Mouse (Mus musculus) thymus, adult 18-20 months (tissue): Measurements from ENCODE around the gene Tekt3.

Source experiments
- DNase-seq, 2 experiments: peaks; one replicate each; pipeline ENCODE4 v3.0.0; 2022; ENCODE audit warnings: mixed read lengths in 2 of 2

Tekt3 gene

DNA sequence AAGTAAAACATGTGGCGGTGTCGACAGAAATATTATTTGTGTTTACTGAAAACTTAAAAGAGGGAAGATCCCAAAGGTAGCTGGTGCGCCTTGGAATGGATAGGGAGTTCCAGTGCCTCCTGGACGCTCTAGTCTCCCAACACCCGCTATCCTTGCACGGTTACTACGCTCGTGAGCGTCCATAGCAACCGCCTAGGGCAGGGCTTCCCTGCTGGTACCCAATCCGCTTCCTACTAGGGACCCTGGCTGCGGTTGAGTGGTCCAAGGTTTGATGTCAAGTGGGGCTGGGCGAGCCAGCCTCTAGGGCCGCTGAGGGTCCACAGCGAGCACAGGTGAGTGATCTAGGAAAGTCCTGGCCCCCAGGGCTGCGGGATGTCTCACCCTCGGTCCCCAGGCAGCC, at the start of gene Tekt3:
Tekt3 (plus strand) TSS at position 209 of the 400 bp plus-strand sequence.
- DNase-seq: no peak

DNA sequence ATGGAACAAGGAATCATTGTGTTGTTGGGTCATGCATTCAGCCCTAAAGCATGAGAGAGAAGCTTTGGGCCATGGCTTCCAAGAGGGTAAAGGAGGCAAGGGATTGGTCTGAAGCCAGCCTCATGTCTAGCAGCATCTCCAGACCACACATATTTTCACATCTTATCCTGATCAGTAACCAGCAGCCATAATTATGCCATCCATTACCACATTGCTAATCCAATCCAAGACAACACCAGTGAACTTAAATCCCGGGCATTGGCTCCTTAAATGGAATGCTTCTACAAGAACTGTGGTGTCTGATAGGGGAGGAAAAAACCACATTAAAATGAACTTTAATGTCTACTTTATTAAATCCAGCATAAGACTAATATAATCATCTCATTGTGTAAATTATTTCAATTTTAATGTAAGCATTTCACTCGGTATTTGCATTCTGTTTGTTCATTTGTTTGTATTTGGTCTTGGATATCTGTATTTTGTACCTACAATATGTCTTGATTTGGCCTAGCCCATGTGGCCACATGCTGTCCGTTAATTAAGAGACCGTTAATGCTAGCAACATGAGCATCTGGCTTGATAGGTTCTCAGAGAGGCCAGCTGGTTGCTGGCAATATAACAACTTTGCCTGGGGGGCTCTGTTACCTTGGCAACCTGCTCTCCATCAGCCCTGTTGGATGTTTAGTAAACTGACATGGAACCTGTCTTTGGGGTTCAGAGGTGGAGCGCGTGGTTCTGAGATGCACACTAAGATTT, 43.9 kb upstream of the Tekt3 start:
- no peak for DNase-seq

DNA sequence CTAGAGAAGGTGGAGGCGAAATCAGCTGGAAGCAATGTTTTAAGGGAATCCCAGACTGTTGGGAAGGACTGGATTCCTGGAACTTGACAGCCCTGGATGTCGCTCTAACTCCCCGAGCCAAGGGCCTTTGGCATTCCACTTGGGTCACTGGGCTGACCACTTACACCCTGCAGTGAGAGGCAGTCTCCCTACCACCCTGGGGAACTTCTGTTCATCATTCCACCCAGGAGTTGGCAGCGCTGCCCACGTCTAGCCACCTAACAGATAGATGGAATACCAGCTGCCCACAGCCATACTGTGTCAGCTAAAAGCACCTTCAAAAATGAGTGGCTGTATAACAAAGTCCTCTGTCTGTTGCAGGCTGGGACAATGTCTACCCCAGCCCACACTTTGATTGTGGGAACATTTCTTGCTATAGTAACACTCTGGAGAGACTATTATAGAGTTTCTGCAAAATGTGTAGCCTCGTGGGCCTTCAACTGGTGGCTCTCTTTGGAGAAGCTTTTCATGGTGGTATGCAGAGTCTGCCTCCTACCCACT, 43.3 kb upstream of the Tekt3 start:
- DNase-seq: no peak

DNA sequence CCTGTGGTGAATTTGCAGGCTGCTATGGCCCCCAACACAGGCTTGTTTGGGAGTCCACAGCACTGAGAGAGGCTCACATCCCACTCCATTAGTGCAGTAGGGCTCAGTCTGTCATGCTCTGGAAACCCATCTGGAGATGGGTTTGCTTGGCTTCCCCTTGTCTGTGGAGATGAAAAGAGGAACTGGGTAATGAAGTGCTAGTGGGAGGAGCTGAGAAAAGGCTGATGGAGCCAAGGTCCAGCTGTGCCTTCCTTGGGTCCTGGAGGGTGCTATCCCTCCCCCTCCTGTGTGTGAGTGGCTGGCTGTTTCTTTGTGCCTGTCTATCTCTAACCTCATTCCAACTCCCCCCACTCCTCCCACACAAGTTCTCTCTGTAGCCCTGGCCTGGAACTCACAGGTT, 40.8 kb upstream of the Tekt3 start:
- DNase-seq: no peak

DNA sequence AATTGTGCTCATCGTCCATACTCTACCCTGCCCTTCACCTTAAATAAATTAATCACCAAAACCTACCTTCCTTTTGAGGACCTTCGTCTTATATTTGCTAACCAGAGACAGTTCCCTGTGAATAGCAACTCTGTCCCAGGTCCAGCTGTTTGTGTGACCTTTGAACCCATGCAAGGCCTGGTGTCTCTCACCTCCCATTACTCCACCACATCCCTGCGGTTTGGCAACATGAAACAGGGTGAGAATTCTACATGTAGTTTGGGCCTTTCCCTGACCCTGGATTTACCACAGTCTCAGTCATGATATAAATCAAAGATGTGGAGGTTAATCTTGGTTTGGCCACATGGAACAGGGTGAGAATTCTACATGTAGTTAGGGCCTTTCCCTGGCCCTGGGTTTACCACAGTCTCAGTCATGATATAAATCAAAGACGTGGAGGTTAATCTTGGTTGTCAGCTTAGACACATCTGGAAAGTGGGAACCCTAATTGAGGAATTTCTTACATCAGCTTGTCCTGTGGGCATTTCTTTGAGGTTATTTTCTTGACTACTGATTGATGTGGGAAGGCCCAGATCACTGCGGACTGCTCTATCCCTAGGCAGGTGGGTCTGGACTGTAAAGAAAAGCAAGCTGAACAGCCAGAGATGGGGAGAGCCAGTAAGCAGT, 40.2 kb upstream of the Tekt3 start:
- no peak for DNase-seq

DNA sequence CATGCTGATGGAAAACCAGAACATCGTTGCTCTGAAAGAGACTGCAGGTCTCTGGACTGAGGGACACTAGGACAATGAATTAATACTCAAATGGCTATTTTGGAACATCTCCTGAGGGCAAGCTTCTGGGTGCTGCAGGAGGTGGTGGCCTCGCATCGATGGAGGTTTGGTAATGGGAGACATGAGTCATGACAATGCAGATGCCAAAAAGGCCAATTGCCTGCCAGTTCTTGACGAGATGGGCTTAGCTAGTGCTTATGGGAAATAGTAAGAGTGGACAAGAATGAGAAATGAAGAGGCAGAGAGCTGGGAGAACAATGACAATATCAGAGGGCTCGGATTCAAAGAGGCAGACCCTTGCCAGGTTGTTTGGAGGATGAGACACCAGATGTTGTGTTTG, 38.0 kb upstream of the Tekt3 start:
- DNase-seq: no peak

DNA sequence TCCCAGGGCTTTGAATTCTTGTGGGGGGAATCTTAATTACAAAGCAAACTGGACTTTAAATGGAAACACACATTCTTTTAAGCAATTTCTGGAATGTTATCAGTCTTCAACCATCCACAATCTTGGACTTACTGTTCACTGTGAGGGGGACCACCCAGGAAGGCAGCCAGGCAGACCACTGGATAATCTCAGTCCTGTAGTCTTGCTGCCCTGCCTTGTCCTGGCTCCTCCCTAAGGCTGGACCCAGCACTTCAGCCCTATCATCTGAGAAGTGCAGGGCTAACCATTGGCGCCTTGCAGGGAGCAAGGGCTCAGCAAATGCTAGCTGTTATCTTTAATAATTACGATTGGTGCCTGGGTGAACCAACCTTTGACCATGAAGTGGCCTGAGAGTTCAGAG, 37.3 kb upstream of the Tekt3 start:
- DNase-seq: no peak

DNA sequence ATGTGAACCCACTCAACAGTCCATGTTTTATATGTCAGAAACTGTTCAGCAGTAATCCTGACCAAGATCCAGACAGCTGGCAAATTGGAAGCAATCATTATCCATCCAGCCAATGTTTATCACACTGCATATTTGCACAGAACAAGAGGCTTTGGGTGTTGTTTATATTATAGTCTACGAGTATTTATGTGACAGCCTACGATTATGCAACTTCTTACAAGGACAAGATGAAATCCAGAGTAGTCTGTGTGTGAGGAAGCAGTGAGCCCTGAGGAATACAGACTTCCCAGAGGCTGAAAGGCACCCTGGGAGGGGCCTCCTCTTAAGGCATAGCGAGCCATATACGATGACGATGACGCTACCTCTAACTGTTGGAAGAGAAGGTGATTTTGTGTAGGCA, 36.0 kb upstream of the Tekt3 start:
- no peak for DNase-seq

DNA sequence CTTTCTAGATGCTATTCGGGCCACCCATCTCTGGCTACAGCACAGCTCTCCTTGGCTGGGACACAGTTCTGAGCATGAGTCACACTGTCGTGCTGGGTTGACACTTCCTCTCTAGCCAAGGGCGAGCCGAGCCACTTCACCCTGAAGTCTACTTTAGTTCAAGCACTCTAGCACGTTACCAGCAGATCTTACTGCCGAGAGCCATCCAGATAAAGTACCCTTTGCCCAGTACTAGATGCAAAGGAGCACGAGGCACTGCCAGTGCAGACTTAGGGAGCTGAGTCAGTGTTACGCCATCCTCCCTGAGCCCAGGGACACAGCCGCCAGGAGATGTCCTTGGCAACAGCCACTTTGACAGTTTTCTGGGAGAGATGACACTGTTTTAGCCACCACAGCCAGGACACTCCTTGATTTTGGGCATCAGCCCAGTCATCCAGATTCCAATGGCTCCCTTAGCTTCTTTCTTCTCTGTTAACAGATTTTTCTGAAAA, 34.8 kb upstream of the Tekt3 start:
- no peak for DNase-seq

DNA sequence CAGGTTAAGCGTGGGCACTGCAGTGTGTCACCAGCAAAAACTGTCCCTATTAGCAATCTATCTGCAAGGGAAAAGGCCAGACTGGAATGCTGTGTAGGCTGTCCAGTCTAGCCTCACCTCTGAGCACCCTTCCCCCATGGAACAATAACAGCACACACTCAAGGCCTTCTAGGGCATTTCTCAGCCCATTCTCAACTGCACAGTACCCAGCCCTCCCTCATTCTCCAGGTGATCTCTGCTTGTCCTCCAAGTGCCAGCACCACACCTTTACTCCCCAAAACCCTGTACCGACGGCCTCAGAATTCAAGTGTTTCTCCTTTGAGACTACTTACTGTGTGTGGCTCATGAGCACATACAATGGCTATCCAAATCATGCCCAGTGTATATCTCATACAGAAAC, 33.3 kb upstream of the Tekt3 start:
- no peak for DNase-seq

DNA sequence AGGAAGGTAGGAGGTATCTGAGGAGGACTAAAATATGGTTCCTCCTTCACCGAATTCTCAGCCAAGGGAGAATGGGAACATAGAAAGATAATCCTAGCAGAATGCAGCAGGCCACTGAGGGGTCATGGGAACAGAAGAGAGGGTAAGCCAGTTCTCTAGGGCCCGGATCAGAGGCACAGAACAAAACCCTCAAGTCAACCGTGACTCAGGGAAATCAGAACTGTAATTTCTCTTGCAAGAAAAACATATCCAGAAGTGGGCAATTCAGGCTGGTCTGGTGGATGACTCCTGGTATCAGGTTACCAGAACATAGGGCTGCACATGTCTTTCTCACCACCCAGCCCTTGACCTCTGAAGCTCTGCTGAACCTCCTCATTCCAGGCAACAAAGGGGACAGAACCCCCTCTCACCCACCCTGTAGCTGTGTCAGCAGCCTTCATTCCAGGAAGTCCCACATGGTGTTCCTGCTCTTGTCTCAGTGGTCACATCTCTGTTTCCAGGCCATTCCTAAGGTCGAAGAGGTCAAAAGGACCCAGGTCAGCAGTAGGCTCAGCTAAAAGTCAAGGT, 32.2 kb upstream of the Tekt3 start:
- DNase-seq: no peak

DNA sequence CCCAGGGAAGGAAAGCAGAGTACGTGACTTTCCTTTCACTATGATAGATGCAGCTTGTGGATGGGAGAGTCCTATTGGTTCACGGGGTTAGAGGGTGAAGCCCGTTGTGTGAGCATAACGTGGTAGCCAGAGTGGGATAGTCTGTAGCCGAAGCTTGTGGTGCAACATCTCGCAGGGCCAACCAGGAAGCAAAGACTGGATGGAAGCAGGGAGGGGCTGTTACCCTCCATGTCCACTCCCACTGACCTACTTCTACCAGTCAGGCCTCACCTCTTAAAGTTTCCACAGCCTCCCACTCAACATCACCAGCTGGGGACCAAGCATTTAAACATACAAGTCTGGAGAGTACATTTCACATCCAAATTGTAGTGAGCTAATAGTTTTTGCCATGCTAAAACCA, 31.7 kb upstream of the Tekt3 start:
- no peak for DNase-seq

DNA sequence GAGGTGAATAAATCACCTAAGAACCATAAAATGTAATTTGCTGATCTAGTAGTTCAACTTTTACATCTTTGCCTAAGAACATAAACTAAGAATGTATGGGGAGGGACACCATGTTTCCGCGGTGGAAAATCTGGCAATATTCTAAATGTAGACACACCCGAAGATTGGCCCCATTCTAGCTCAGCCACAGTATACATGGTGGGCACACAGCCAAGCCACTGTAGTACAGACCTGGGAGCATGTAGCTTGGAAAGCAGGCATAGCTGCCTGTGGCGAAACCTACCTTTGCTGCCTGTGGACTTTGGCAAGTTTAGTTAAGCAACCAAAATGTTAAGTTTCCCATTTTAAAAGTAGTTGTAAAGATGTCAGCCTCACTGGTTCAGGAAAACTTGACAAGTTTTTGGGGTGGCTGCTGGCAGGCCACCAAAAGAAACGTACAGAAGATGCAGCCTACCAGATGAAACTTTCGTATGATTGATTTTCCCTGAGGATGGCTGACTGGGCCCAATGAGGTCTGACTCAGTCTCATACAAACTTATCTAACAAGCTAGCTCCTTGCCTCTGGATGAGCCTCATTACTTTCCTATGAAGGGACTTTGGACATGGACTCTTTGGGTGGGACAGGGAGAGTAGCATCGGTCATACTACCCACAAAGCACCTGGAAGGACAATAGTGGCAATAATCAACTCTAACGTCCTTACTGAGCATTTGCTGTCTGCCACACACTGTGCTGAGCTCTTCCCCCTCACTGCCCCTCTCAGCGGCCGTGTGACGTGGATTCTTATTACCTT, 25.8 kb upstream of the Tekt3 start:
- no peak for DNase-seq

DNA sequence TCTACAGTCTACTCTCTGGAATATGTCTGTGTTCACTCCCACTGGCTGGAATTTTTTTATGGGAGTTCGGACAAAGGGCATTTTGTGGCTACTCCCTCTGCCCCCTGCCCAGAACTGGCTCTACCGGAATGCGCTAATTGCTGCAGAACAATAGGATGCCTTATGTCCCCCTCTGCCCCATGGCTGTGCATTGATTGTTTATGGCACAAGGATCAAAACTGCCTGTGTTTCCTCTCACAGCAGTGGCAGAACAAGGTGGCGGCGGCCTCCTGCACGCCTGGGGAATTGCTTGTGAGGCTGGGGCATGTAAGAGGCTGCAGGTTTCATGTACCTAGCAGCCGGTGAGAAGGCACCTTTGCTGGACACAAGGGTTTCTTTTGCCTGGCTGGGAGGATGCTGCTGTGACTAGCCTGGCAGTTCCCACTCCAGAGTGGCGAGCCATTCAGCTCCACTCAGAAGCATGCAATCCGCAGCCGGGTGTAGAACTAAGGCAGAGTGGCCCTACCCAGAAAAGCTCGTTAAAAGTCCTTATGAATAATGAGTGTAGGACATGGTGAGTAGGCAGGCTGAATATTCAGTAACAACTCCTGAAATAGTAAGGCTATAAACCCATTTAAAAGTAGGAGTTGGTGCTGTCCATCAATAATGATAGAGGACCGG, 21.3 kb upstream of the Tekt3 start:
- DNase-seq: no peak

DNA sequence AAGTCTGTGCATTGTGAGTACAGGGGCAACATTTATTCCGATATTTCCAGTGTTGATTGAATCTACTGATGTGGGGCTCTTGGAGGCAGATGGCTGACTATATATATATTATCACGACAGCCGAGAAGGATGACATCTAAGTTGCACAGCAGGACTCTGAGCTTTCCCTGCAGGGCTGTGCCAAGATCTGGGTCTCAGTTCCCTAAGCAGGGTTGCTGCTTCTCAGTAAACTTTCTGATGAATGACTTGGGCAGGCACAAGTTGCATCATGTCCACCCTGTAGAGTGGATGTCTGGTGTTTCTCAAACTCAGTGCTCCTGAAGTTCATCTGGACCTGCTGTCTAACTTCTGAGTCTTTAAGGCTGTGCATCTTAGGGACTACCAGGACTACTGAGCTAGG, 15.7 kb upstream of the Tekt3 start:
- no peak for DNase-seq

DNA sequence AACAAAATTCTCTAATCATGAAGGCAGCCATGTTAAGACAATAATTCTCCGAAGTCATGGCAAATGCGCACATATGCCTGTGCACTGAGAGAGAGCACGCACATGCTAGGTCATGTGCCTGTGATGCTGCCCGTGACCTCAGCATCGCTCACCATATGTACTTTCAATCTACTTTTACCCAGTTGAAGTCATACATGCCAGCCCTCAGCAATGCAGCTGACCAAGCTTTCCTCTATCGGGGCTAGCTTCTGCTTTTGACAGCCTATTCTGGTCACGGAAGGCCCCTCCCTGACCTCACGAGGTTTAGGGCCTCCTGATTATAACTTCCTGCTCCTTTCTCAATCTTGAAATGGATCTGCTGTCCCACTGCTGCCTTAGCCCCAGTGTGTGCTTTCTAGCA, 15.1 kb upstream of the Tekt3 start:
- no peak for DNase-seq

DNA sequence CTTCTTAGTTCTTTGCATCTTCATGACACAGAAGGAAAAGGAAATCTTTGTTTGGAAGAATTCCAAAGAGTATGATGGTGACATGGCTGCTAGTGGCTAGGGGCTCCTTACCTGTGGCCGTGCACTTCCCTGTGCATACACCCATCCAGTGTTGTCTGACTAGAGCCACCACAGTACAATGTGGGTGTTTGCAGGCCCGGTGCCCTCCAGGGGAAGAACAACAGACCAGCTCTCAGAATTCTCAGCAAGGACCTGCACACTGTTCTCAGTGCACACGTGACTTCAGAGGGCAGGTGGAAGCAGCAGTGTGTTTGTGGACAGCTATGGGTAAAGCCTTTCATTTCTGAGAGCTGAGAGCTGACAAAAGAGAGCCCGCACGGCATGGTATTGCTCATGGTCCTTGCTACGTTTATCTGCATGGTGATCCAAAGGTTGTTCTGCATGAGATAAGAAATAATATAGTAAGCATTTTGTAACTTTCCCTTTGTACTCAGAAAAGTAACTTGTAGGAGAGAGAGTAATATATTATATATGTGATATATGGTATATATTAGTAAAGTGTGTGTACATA, 11.0 kb upstream of the Tekt3 start:
- no peak for DNase-seq

DNA sequence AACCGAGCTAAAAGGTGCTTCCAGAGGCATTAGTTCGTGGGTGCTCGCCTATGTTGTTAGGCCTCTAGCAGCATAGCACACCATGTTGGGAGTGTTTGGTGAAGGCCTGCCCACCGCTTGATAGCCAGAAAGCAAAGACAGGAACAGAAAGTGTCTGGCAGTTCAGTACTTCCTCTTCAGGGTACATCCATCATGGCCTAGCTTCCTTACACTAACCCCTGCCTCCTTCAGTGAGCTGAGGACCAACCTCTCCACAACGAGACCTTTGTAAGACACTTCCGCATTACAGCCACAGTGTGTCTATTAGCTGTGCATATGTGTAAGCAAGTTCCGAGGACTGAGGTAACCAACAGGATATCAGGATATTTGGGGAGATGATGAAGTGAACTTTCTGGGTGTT, 10.4 kb upstream of the Tekt3 start:
- no peak for DNase-seq

DNA sequence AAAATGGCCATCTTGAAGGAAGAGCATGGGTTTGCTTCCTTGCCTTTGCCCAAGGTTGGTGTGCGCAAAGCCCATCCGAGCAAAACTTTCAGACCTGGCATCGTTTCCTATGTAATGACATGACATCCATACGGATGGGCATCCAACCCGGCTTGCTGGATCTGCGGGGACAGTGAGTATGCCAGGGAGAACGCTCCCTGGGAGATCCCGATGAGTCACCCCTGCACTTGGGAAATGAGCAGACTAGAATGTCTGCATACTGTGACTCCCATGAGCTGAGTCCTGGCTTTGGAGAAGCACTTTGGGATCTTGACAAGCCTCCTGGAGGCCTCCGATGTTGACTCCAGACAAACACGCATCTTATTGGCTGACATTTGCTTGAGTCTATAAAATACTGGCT, 9.5 kb upstream of the Tekt3 start:
- no peak for DNase-seq

DNA sequence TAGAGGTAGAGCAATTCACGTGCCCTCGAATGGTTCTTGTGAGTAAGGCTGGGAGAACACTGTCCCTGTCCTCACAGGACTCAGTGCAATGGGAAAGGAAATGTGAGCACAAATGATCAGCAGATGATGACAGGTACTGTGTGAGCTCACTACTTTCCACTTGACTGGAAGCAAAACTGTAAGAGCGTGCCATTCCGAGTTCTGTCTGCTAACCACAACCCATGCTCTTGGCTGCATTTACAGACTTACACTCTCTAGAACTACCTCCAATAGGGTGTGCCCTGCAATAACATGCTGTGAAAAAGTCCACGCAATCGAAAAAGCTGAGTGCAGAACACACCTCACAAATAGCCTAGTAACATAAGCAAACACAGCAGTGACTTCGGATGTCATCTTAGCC, 5.9 kb upstream of the Tekt3 start:
- DNase-seq: no peak

DNA sequence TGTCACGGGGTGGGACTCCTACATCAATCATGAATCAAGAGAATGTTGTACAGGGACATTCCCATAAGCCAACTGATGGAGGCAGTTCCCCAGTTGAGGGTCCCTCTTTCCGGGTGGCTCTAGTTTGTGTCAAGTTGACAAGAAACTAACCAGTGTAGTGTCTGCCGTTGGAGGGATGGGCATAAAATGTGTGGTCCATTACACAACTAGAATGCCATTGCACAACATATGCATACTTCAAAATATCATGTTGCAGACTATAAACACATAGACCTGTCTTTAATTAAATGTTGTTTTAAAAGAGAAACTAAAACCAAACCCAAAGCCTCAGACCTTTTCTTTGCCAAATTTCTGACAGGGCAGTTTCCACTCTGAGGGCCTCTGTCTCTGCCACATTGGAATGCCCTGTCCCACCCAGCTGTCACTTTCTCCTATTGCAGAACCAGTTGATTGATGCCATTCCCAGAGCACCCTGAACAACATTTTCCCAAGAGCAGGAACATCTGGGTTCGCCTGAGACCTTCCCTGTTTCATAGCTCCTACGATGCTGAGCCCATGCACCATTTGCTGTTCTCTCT, 3.0 kb upstream of the Tekt3 start:
- no peak for DNase-seq

DNA sequence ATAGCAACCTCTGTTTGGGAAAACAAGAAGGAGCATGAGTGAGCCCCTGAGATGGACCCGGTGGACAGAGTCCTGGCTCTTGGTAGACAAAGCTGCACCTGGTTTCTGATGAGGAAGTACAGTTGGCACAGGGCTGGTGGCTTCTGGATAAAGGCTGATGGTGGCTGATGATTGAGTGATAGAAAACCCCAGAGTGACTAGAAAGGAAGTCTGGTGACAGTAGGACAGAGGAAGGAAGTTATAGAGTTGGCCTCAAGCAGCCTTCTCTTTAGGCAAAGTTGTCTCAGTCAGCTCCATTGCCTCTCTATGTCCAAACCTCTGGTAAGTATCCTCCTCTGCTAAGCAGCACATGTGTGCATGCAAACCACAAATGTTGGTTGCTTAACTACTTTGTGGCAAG, 1.5 kb upstream of the Tekt3 start:
- DNase-seq: no peak
